Mouse (Mus musculus) MEL (cell line): Measurements from ENCODE around the gene Slc25a45. TPM values are rescaled to one million over a fixed set of nuclear protein-coding genes. Genes with fewer than 3 reads are reported as not detected.

Experiments
- DNase-seq: peaks from one replicate; pipeline ENCODE4 v3.0.0; 2011; ENCODE audit warnings: low read depth, low spot score
- H3K27ac ChIP-seq: 2 replicates; pipeline ENCODE4 v1.5.1; 2012; ENCODE audit warnings: low read depth, mild to moderate bottlenecking, control low read depth, low read length, moderate library complexity; ENCODE audit not compliant: control insufficient read depth
- H3K27me3 ChIP-seq, 2 experiments: fragments of 150-350 bp in 1 of 2; sonication (generic) in 1 of 2; 2 replicates each; pipeline ENCODE4 v1.6.1; 2012; ENCODE audit warnings: low read length in 2 of 2, mild to moderate bottlenecking in 2 of 2, improper control_type of control experiment in 1 of 2, moderate library complexity in 1 of 2; ENCODE audit not compliant: insufficient read depth in 2 of 2, control insufficient read depth in 1 of 2
- H3K36me3 ChIP-seq, 2 experiments: 2 replicates each; pipeline ENCODE4 v1.6.1; 2012 to 2014; ENCODE audit warnings: low read length in 2 of 2, improper control_type of control experiment in 1 of 2, inconsistent platforms in 1 of 2, mild to moderate bottlenecking in 1 of 2; ENCODE audit not compliant: insufficient read depth in 2 of 2, control insufficient read depth in 1 of 2
- H3K4me1 ChIP-seq, 2 experiments: fragments of 150-350 bp in 1 of 2; sonication (generic) in 1 of 2; 2 replicates each; pipeline ENCODE4 v1.6.1; 2012; ENCODE audit warnings: low read length in 2 of 2, improper control_type of control experiment in 1 of 2, mild to moderate bottlenecking in 1 of 2; ENCODE audit not compliant: insufficient read depth in 2 of 2, control insufficient read depth in 1 of 2
- H3K4me3 ChIP-seq, 2 experiments: fragments of 150-350 bp in 1 of 2; sonication (generic) in 1 of 2; 2 replicates each; pipeline ENCODE4 v1.5.1; 2012; ENCODE audit warnings: low read depth in 2 of 2, low read length in 2 of 2, mild to moderate bottlenecking in 2 of 2, moderate library complexity in 2 of 2, control low read depth in 1 of 2, improper control_type of control experiment in 1 of 2; ENCODE audit not compliant: control insufficient read depth in 1 of 2, insufficient read depth in 1 of 2
- H3K79me2 ChIP-seq: 2 replicates; pipeline ENCODE4 v1.6.1; 2012; ENCODE audit warnings: mild to moderate bottlenecking, low read length, moderate library complexity; ENCODE audit not compliant: control insufficient read depth, poor library complexity, insufficient read depth
- H3K9ac ChIP-seq: 2 replicates; pipeline ENCODE4 v1.6.1; 2012; ENCODE audit warnings: low read depth, mild to moderate bottlenecking, control low read depth, low read length, moderate library complexity; ENCODE audit not compliant: control insufficient read depth, poor library complexity, severe bottlenecking
- H3K9me3 ChIP-seq: fragments of 150-350 bp; sonication (generic); replicated peaks from 2 replicates; pipeline ENCODE4 v1.6.1; 2012; ENCODE audit warnings: mild to moderate bottlenecking, low read length, improper control_type of control experiment, moderate library complexity; ENCODE audit not compliant: insufficient read depth
- E2F4 ChIP-seq: IDR thresholded peaks from 2 replicates; pipeline ENCODE4 v1.6.1; 2011; ENCODE audit warnings: low read depth, low read length, improper control_type of control experiment, borderline replicate concordance
- ELF1 ChIP-seq: IDR thresholded peaks from 2 replicates; pipeline ENCODE4 v1.6.1; 2014; ENCODE audit warnings: low read depth, mild to moderate bottlenecking, inconsistent platforms, low read length, improper control_type of control experiment, moderate library complexity
- ETS1 ChIP-seq: IDR thresholded peaks from 2 replicates; pipeline ENCODE4 v1.6.1; 2012; ENCODE audit warnings: low read depth, mild to moderate bottlenecking, inconsistent platforms, low read length, improper control_type of control experiment, moderate library complexity
- MAZ ChIP-seq: IDR thresholded peaks from 2 replicates; pipeline ENCODE4 v1.6.1; 2012; ENCODE audit warnings: low read depth, mild to moderate bottlenecking, inconsistent platforms, low read length, improper control_type of control experiment
- MYB ChIP-seq: IDR thresholded peaks from 2 replicates; pipeline ENCODE4 v1.6.1; 2011; ENCODE audit warnings: mild to moderate bottlenecking, low read depth, low read length, improper control_type of control experiment
- MYC ChIP-seq: IDR thresholded peaks from 2 replicates; pipeline ENCODE4 v1.6.1; 2011; ENCODE audit warnings: low read depth, mild to moderate bottlenecking, low read length, improper control_type of control experiment, moderate library complexity
- NELFE ChIP-seq: IDR thresholded peaks from 2 replicates; pipeline ENCODE4 v1.6.1; 2011; ENCODE audit warnings: low read depth, low read length, improper control_type of control experiment
- POLR2A ChIP-seq, 2 experiments: IDR thresholded peaks; 2 replicates each; pipeline ENCODE4 v1.6.1; 2011 to 2012; ENCODE audit warnings: low read length in 2 of 2, mild to moderate bottlenecking in 2 of 2, control low read depth in 1 of 2, improper control_type of control experiment in 1 of 2, low read depth in 1 of 2, moderate library complexity in 1 of 2; ENCODE audit not compliant: control insufficient read depth in 1 of 2, insufficient read depth in 1 of 2, poor library complexity in 1 of 2
- SIN3A ChIP-seq: IDR thresholded peaks from 2 replicates; pipeline ENCODE4 v1.6.1; 2012; ENCODE audit warnings: low read length, improper control_type of control experiment, inconsistent platforms
- SMC3 ChIP-seq: IDR thresholded peaks from 2 replicates; pipeline ENCODE4 v1.6.1; 2011; ENCODE audit warnings: low read depth, low read length, improper control_type of control experiment
- TAL1 ChIP-seq: IDR thresholded peaks from 2 replicates; pipeline ENCODE4 v1.6.1; 2012; ENCODE audit warnings: mild to moderate bottlenecking, inconsistent platforms, low read length, moderate library complexity, mixed read lengths
- TBP ChIP-seq: IDR thresholded peaks from 2 replicates; pipeline ENCODE4 v1.8.0; 2011; ENCODE audit warnings: low read depth, low read length, improper control_type of control experiment
- ZKSCAN1 ChIP-seq: IDR thresholded peaks from 2 replicates; pipeline ENCODE4 v1.6.1; 2012; ENCODE audit warnings: low read depth, mild to moderate bottlenecking, inconsistent platforms, low read length, improper control_type of control experiment, moderate library complexity
- ZMIZ1 ChIP-seq: IDR thresholded peaks from 2 replicates; pipeline ENCODE4 v1.6.1; 2012; ENCODE audit warnings: low read depth, mild to moderate bottlenecking, inconsistent platforms, low read length, improper control_type of control experiment, moderate library complexity
- polyA plus RNA-seq, 2 experiments: library from polyadenylated mRNA; stranded (reverse) in 1 of 2; unstranded in 1 of 2; fragments of >175 nt in 1 of 2; fragments of >200 nt in 1 of 2; gene quantifications; 2 replicates each; pipeline versions ENCODE4 v1.2.1 to v1.2.4; 2012; ENCODE audit warnings: low replicate concordance in 2 of 2, low read depth in 1 of 2; ENCODE audit not compliant: insufficient read length in 2 of 2, insufficient read depth in 1 of 2, missing spikeins in 1 of 2
- total RNA-seq: library from RNA; depleted of rRNA; stranded (reverse); fragments of 300-350 nt; gene quantifications from 2 replicates; pipeline ENCODE4 v1.2.3, GENCODE M21; 2012

Gene Slc25a45
- total and polyA plus RNA-seq, 3 experiments, result 23.5 to 30.7 TPM; not detected in 1

DNA sequence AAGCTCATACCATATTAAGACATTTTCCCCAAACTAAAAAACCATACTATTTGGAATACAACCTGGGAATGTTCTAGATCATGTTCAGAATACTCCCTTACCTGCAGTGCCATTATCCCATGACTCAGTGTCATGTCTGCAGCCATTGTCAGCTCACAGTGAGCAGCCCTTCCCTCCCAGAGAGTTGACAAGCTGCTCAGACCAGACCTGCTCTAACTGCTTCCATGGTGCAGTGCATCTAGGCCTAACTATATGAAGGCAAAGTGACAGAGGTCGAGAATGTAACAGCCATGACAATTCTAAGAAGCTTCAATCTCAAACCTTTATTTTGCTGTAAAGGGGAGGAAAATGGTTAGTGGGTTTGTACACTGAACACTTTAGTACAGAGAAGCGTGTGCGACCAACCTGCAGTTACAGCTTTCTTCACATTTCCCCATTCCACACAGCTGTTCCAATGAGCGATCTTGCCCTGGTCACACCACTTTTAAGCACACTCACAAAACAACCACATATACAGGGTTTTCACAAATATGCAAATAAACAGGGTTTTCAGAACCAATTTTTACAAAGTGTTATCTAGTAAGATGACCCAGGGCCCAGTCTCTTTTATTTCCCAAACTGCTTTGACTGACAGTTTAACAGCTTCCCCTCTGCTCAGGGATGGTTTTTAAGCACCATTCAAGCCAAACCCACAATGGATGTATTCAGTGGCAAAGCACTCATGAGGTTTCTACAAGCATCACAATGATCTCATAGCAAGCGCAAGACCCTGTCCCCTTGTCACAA, 35.4 kb upstream of the Slc25a45 start (continued):
- TF ChIP-seq TBP, result no peak
- TF ChIP-seq SMC3, result no peak
- TF ChIP-seq E2F4, result no peak
- no peak for TF ChIP-seq MYC

DNA sequence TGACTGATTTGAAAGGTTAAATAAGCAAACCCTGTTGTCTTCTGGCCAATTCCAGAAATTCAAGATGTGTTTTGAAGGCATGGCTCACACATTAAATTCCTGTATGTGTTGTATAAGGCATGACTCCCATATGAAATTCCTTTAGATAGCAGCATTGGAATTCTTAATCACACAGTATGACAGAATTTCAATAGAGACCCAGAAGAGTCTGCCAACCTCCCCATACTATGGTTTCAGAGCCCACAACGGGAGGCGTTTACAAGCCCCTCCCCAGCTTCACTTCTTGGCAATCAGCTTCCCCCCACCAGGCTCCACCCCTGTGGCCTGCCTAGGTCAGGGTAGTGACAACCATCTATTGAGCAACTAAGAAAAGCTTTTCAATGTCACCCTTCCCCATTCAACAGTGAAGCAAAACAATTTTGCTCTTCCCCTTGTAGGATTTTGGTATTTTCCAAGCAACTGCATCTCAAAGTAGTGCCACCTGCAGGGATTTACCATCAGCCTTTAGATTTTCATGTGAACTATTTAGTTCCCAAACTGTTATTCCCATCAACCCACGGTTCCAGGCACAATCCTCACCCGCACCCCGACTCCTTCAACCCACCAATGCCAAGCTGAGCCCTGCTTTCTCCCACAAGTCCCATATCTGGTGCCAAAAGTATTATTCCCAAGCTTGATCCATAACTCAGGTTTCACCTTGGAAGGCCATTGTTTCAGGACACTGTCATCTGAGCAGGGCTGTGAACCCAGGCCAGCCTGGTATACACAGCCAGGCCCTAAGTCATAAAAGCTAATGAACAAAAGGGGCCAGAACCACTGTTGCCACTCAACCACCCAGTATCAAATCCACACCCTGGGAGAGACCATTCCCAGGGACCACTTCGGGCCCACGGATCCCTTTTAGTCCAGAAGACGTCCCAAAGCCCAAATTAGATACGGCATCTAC, 34.5 kb upstream of the Slc25a45 start:
- H3K4me3 ChIP-seq, result peak overlapping the region; percentile 79 to 93
- H3K4me1 ChIP-seq, result peaks cover 8 to 38% of the 10 kb centered on the region in 2 experiments
- H3K27ac ChIP-seq, result peak overlapping the region; percentile 96
- H3K27me3 ChIP-seq, result no peaks in the 10 kb centered on the region
- TF ChIP-seq NELFE, result peak; percentile 28
- TF ChIP-seq ZKSCAN1, result no peak
- no peak for TF ChIP-seq TAL1
- peak in 1 of 2 experiments; percentile 2; a peak in 2 of 4 replicates for TF ChIP-seq POLR2A (IDR thresholded peaks at IDR 0.05; ENCODE audit: control insufficient read depth in 1 of 2, insufficient read depth in 1 of 2, low read depth in 1 of 2, low read length in 2 of 2, poor library complexity in 1 of 2)
- peak; percentile 17; the same call in 1 of the 2 replicates for TF ChIP-seq SIN3A
- no peak for TF ChIP-seq ELF1
- peak; percentile 64; the same call in 1 of the 2 replicates for TF ChIP-seq MAZ
- 0 out of 2 replicates have a peak, but pooled peaks have one; percentile 14 for TF ChIP-seq ETS1
- TF ChIP-seq MYB, result 0 out of 2 replicates have a peak, but pooled peaks have one; percentile 4
- TF ChIP-seq ZMIZ1, result 0 out of 2 replicates have a peak, but pooled peaks have one; percentile 11
- H3K36me3 ChIP-seq, result peaks cover 0 to 27% of the 10 kb centered on the region in 2 experiments; a peak in 2 of 4 replicates
- H3K79me2 ChIP-seq, result peaks cover 38% of the 10 kb centered on the region
- no peaks in the 10 kb centered on the region for H3K9me3 ChIP-seq
- DNase-seq, result peak; percentile 74
- peak overlapping the region; percentile 93 for H3K9ac ChIP-seq
